Mouse (Mus musculus) spleen, adult 18-20 months (tissue): ENCODE measurements around the gene Bcan.

ENCODE experiments used
- DNase-seq, 2 experiments: peaks; one replicate each; pipeline ENCODE4 v3.0.0; 2022; ENCODE audit warnings: mixed read lengths in 2 of 2

The Bcan gene

GRCm38 (mm10) chr3:88000181-88000580, at the start of gene Bcan:
TSS of gene Bcan (minus strand) at chr3:88000230.
- DNase-seq = no peak

- DNase-seq = no peak
Measured at GRCm38 (mm10) chr3:88049532-88049931, 49.5 kb upstream of the Bcan start.

- DNase-seq = peak; percentile 57 to 68
Measured at GRCm38 (mm10) chr3:88042661-88043421, 42.8 kb upstream of the Bcan start, which contains the start of gene Gpatch4. TSS of gene Gpatch4 (plus strand) at chr3:88043108.

- DNase-seq = no peak
Measured at GRCm38 (mm10) chr3:88035561-88036293, 35.7 kb upstream of the Bcan start.

- no peak for DNase-seq
Measured at GRCm38 (mm10) chr3:88033506-88033905, 33.5 kb upstream of the Bcan start.

GRCm38 (mm10) chr3:88030608-88031395, 30.8 kb upstream of the Bcan start:
- DNase-seq = no peak

- no peak for DNase-seq
Measured at GRCm38 (mm10) chr3:88027434-88028186, 27.6 kb upstream of the Bcan start, which contains the start of gene Hapln2. TSS of gene Hapln2 (minus strand) at chr3:88027583.

GRCm38 (mm10) chr3:88026823-88027222, 26.8 kb upstream of the Bcan start:
- no peak for DNase-seq

GRCm38 (mm10) chr3:88023192-88024074, 23.4 kb upstream of the Bcan start:
- no peak for DNase-seq

- DNase-seq = peak; percentile 79 to 88
Measured at GRCm38 (mm10) chr3:88022322-88023191, 22.5 kb upstream of the Bcan start.

GRCm38 (mm10) chr3:88010634-88011265, 10.7 kb upstream of the Bcan start:
- peak in 1 of 2 experiments; percentile 21 for DNase-seq

GRCm38 (mm10) chr3:88005822-88006786, 6.1 kb upstream of the Bcan start:
- no peak for DNase-seq

- DNase-seq = no peak
Measured at GRCm38 (mm10) chr3:88002291-88002976, 2.4 kb upstream of the Bcan start.

GRCm38 (mm10) chr3:88000816-88001595, 976 bp upstream of the Bcan start:
- DNase-seq = no peak

GRCm38 (mm10) chr3:87999243-87999895, 661 bp downstream of the Bcan start:
- DNase-seq = no peak

GRCm38 (mm10) chr3:87998747-87999146, 1.3 kb downstream of the Bcan start:
- DNase-seq = no peak
